Mouse (Mus musculus) forebrain, embryonic 15.5 days (tissue): ENCODE results near the gene Adcy9. TPM values are rescaled to one million over a fixed set of nuclear protein-coding genes. Genes with fewer than 3 reads are reported as not detected.

Experiments
- ATAC-seq: fragments of 200-750 bp; cut with Nextera tagmentation; replicated peaks from 2 replicates; pipeline ENCODE4 v1.8.0; 2017; ENCODE audit warnings: mild to moderate bottlenecking, moderate TSS enrichment, moderate library complexity
- H3K27ac ChIP-seq: fragments of 300-500 bp; sonication (generic); replicated peaks from 2 replicates; pipeline ENCODE4 v1.5.1; 2015; ENCODE audit warnings: mild to moderate bottlenecking, inconsistent platforms
- H3K27me3 ChIP-seq: fragments of 300-500 bp; sonication (generic); 2 replicates; pipeline ENCODE4 v1.6.1; 2015; ENCODE audit warnings: inconsistent platforms
- H3K36me3 ChIP-seq: fragments of 300-500 bp; sonication (generic); 2 replicates; pipeline ENCODE4 v1.6.1; 2015; ENCODE audit warnings: mild to moderate bottlenecking, inconsistent platforms
- H3K4me1 ChIP-seq: fragments of 300-500 bp; sonication (generic); 2 replicates; pipeline ENCODE4 v1.6.1; 2015; ENCODE audit warnings: inconsistent platforms
- H3K4me2 ChIP-seq: fragments of 300-500 bp; sonication (generic); replicated peaks from 2 replicates; pipeline ENCODE4 v1.6.1; 2015; ENCODE audit warnings: mild to moderate bottlenecking, inconsistent platforms
- H3K4me3 ChIP-seq: fragments of 300-500 bp; sonication (generic); 2 replicates; pipeline ENCODE4 v1.5.1; 2015; ENCODE audit warnings: mild to moderate bottlenecking, inconsistent platforms
- H3K9ac ChIP-seq: fragments of 300-500 bp; sonication (generic); replicated peaks from 2 replicates; pipeline ENCODE4 v1.6.1; 2015; ENCODE audit warnings: mild to moderate bottlenecking, inconsistent platforms
- H3K9me3 ChIP-seq: fragments of 300-500 bp; sonication (generic); 2 replicates; pipeline ENCODE4 v1.6.1; 2016; ENCODE audit warnings: inconsistent platforms
- WGBS: fragments of 180-500 bp; shearing (Covaris S2); methylation state at CpG from one replicate; pipeline ENCODE4 v1.1.7; 2015; ENCODE audit warnings: mixed read lengths; 5-methylcytosine and 5-hydroxymethylcytosine counted together
- polyA plus RNA-seq: library from polyadenylated mRNA; unstranded; fragments of >200 nt; fragmentation: Nextera tagmentation; extraction: Ambion mirVana; gene quantifications from 2 replicates; pipeline ENCODE4 v1.2.1, GENCODE M21; 2015

Adcy9 gene
- polyA plus RNA-seq, 1 experiment from 2014 or later: 2.7 TPM

DNA sequence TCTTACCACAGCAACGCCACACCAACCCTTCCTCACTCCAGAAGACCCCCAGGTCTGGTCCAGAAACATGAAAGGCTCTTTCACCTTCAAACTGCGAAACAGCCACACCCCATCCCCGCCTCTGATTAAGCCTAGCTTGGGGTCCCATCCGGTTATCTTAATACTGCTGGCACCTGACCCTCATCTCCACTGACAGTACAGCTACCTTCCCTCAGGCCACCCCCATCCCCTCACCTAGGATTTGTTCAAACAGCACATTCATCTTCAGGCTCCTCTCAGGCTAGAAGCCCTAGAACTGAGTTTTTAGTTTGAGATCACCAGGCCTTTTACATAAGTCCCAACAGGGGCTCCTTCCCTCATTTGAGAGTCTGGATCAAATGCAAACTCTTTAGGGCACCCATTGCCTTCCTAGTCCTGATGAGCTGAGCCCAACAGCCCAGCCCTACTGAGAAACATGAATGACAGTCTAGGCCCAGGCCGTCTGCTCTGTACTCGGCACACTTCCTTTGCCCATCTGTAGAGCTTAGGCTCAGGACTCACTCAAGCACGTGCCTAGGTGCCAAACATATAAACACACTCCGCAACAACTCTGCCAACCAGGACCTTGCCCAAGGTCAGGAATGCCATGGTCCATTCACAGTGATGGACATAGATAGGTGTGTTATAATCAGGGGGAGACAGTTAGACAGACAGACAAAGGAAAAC is 5.3 kb downstream of the Adcy9 start:
- Histone ChIP-seq H3K9me3 (no peaks in the 10 kb centered on the region), H3K4me3 (peak overlapping the region; percentile 7; the same call in 1 of the 2 replicates), H3K9ac (no peak overlapping the region), H3K27me3 (no peaks in the 10 kb centered on the region), H3K36me3 (no peaks in the 10 kb centered on the region), H3K4me1 (peaks cover 56% of the 10 kb centered on the region), H3K27ac (no peak overlapping the region), H3K4me2 (peak overlapping the region; percentile 34)
- ATAC-seq: no peak
- 70% methylated on average over 8 of the region's 8 CpGs for whole genome bisulfite sequencing

DNA sequence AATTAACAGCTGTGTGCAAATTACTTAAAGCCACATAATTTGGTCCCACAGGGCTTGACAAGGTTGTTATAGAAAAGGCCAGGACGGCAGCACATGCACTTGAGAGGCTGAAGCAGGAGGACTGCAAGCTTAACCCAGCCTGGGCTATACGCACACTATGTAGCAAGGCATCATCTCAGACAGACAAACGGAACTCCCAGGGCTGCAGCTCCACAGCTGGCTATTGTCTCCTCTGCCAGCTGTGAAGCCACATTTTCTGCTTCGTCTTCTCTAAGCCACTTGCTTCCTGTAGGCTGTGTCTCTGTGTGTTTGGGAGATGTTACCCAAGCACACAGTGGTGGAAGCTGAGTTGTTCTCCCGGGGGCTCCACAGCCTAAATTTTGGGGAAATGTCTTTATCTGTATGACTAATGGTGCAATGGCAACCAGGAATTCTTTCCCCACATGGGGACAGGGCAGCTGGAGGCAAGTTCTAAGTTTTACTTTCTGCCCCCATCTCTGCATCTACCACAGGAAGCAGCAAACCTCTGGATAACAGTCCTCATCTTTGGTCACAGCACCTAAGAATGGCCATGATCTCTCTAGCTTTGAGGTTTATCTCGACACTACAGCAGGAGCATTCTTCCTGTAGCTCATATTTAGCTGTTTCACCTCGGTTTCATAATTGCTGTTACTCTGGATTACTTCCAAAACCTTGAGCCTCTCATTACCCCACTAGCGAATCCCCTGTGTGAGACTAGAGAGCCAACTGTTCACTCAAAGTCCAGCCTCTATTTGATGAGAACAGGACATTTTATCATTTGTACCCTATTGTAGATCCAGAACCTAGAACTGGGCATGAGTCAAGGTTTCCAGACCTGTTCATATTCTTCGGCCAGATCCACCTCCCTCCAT is 6.1 kb downstream of the Adcy9 start:
- Histone ChIP-seq H3K9me3 (no peaks in the 10 kb centered on the region), H3K27ac (no peak overlapping the region), H3K36me3 (no peaks in the 10 kb centered on the region), H3K4me3 (no peak overlapping the region), H3K9ac (no peak overlapping the region), H3K4me1 (peaks cover 53% of the 10 kb centered on the region), H3K4me2 (peak overlapping the region; percentile 9; the same call in 1 of the 2 replicates), H3K27me3 (no peaks in the 10 kb centered on the region)
- WGBS: 68% methylated on average over 9 of the region's 9 CpGs
- ATAC-seq: no peak

DNA sequence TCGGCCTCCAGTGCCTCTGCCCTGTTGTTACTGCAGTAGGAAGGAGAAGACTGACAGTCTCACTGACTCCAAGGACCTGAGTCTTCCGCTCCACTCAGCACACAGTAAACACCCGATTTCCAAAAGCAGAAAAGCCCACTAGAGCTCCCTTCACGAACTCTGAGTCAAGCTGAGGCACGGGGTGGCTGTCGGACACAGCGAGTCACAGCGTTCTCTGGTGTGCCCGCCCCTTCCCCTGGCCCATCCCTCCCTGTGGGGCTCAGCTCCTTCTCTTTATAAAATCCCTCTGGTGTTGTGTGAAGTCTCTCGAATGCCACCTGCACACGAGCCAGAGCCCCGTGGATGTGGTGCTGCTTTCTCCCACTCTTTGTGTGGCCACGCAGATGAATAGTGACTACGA is 7.0 kb downstream of the Adcy9 start:
- Histone ChIP-seq H3K9ac (no peak overlapping the region), H3K9me3 (no peaks in the 10 kb centered on the region), H3K27ac (no peak overlapping the region), H3K4me3 (no peak overlapping the region), H3K27me3 (no peaks in the 10 kb centered on the region), H3K4me2 (no peak overlapping the region), H3K36me3 (no peaks in the 10 kb centered on the region), H3K4me1 (peaks cover 44% of the 10 kb centered on the region)
- WGBS: 43% methylated on average over 14 of the region's 14 CpGs
- no peak for ATAC-seq

DNA sequence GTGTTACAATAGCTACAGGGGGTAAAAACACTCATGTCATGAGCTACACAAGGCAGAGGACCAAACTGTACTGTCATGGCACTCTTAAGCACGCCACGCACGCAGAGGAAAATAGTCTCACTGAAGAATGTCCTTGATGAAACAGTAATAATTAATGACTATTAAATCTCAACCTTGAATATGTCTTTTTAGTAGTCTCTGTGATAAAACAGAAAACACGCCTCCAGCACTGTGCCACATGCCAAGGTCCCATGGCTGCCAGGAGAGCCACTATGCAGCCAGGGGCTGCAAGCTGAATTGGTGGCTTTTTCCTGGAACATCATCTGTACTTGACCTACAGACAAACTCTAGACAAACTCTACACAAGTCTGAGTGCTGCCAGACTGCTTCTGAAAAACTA is 8.0 kb downstream of the Adcy9 start:
- no peak for ATAC-seq
- WGBS: 84% methylated on average over 4 of the region's 4 CpGs
- no peak overlapping the region for H3K4me2 ChIP-seq
- H3K27me3 ChIP-seq: no peaks in the 10 kb centered on the region
- no peak overlapping the region for H3K4me3 ChIP-seq
- no peaks in the 10 kb centered on the region for H3K9me3 ChIP-seq
- H3K9ac ChIP-seq: no peak overlapping the region
- H3K27ac ChIP-seq: no peak overlapping the region
- H3K36me3 ChIP-seq: no peaks in the 10 kb centered on the region
- H3K4me1 ChIP-seq: peaks cover 34% of the 10 kb centered on the region

DNA sequence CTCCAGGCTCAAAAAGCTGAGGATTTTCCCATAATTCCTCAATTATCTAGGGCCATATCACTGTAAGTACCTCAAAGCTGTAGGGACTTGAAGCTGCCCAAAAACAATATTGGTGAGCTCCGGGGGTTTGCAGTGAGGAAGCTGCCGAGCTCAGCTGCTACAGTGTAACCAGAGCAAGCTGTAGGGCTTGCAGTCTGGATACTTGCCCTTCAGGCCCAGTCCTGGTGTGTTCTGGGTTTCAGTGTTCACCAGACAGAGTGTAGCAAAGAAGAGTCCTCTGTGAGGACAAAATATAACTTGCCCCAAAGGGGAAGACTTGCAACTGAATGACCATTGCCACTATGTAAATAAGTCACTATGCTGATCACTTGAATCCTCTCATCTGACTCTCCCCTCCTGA is 9.0 kb downstream of the Adcy9 start:
- Histone ChIP-seq H3K27me3 (no peaks in the 10 kb centered on the region), H3K4me3 (no peak overlapping the region), H3K4me2 (no peak overlapping the region), H3K9me3 (no peaks in the 10 kb centered on the region), H3K9ac (no peak overlapping the region), H3K36me3 (no peaks in the 10 kb centered on the region), H3K27ac (no peak overlapping the region), H3K4me1 (peaks cover 29% of the 10 kb centered on the region)
- ATAC-seq: no peak
- 68% methylated on average over 2 of the region's 2 CpGs for WGBS

DNA sequence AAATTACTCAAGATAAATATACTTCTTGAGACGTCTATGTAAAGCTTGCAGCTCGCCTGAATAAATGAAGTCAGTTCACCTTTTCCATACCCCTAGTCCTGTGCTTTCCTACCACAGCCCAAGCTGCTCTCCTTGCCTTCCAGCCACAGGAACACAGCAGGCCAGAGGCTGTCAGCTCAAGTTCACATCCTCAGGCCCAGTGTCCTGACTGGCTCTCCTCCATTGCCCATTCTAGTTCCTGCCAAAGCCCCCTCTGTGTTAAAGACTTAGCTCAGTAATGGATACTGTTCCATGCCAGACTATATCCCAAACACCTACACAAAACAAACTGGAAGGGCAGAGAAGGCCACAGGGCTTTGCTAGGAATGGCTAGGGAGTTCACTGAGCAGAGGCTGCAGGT is 12.8 kb downstream of the Adcy9 start:
- H3K9me3 ChIP-seq: no peaks in the 10 kb centered on the region
- no peak overlapping the region for H3K4me2 ChIP-seq
- H3K4me3 ChIP-seq: no peak overlapping the region
- no peaks in the 10 kb centered on the region for H3K36me3 ChIP-seq
- no peaks in the 10 kb centered on the region for H3K4me1 ChIP-seq
- H3K27ac ChIP-seq: no peak overlapping the region
- no peak for ATAC-seq
- no peaks in the 10 kb centered on the region for H3K27me3 ChIP-seq
- 67% methylated on average over 2 of the region's 2 CpGs for WGBS
- H3K9ac ChIP-seq: no peak overlapping the region

DNA sequence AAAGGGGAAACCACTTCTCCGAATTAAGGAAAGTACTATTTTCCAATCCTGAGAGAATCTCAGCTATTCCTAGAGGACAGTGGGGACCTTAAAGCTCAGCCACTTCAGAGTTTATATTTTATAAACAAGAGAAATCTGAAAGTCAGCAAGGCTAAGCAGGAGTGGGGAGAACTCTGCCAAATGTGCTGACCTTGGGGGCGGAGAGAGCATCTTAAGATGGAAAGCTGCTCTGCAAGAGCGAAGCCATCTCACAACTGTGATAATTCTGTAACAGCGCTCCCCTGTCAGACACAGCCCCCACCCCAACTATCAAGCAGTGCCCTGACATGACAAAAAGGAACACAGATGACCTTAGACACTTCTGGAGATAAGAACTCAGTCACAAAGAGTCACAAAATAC is 13.6 kb downstream of the Adcy9 start:
- Histone ChIP-seq H3K4me3 (no peak overlapping the region), H3K4me1 (no peaks in the 10 kb centered on the region), H3K36me3 (no peaks in the 10 kb centered on the region), H3K9ac (no peak overlapping the region), H3K9me3 (no peaks in the 10 kb centered on the region), H3K27me3 (no peaks in the 10 kb centered on the region), H3K4me2 (no peak overlapping the region), H3K27ac (no peak overlapping the region)
- ATAC-seq: no peak
- WGBS: 79% methylated on average over 4 of the region's 4 CpGs

DNA sequence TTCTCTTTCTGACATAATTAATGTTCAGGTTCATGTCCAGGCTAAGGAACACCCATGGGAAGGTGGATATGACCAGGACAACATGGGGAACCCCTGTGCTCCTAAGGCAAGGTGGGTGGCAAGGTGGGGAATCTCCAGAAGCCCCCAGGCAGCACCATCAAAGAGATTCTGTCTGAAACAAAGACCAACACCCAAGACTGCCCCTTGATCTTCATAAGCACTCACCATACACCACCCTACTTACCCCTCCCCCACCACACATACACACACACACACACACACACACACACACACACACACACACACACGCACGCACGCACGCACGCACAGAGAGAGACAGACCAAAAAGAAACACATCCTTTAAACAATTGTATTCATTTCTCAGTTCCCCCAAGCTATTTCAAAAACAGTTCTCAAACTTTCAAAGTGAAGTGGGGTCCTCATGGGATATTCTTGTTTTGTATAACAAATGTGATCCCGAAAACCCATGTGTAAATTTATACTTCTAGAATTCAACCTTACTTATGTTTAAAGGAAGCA is 14.2 kb downstream of the Adcy9 start:
- H3K27ac ChIP-seq: no peak overlapping the region
- no peaks in the 10 kb centered on the region for H3K4me1 ChIP-seq
- H3K4me2 ChIP-seq: no peak overlapping the region
- H3K27me3 ChIP-seq: no peaks in the 10 kb centered on the region
- 88% methylated on average over 6 of the region's 6 CpGs for WGBS
- H3K9me3 ChIP-seq: no peaks in the 10 kb centered on the region
- H3K9ac ChIP-seq: no peak overlapping the region
- no peak for ATAC-seq
- no peaks in the 10 kb centered on the region for H3K36me3 ChIP-seq
- H3K4me3 ChIP-seq: no peak overlapping the region

DNA sequence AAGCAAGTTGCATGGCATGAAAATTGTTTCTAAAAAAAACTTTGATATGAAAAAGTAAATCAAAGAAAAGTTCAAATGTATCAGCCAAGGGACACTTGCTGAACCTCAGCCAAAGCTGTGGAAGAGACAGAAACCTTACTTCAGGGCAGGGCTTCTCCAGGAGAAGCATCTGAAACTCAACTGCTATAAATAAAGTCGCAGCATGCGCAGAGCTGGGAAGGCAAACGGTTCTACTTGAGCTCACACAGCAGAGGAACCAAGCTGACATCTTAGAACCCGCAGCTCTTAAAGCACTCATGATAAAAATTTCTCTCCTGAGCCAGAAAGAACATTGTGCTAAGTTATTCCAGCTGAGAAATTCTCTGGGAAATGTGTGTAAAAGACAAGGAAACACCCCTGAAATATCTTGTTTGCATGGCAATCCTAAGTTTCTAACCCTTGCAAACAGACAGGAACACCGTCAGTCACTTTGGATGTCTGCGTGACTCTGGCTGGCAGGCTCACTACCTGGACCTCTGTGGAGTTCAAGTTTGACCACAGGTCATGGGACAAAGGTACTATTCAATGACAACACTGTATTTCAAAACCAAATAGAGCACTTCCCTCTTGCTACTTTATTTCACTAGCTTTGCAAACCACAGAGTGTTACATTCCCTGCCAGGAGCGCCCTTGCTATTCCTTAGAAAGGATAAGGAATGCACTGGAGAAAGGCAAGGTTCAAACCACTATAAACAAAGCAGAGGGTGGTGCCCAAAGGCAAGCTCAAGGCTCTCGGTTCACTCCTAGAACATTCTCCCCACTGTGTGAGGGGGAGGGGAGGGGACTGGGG is 15.2 kb downstream of the Adcy9 start:
- H3K36me3 ChIP-seq: no peaks in the 10 kb centered on the region
- H3K27ac ChIP-seq: no peak overlapping the region
- H3K27me3 ChIP-seq: no peaks in the 10 kb centered on the region
- no peaks in the 10 kb centered on the region for H3K4me1 ChIP-seq
- H3K9me3 ChIP-seq: no peaks in the 10 kb centered on the region
- H3K4me2 ChIP-seq: no peak overlapping the region
- H3K9ac ChIP-seq: no peak overlapping the region
- WGBS: 70% methylated on average over 8 of the region's 8 CpGs
- no peak overlapping the region for H3K4me3 ChIP-seq
- no peak for ATAC-seq

DNA sequence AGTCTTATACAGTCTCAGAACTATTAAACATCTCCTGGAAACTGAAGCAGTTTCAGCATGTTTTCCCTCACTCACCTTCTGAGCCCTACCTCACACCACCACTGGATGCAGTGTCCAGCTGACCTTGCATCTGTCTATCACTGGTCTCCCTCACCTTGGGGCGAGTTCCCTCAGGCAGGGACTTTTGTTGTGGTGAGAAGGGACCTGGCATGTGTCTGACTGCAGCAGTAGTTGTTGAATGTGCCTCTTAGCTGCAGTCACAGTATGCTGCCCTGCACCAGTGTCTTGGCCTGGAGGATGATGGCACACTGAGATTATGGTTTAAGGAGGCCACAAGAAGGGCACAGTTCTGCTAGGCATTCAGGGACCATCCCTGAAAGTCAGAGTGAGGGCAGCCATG is 19.2 kb downstream of the Adcy9 start:
- H3K4me1 ChIP-seq: no peaks in the 10 kb centered on the region
- H3K9me3 ChIP-seq: no peaks in the 10 kb centered on the region
- no peak overlapping the region for H3K27ac ChIP-seq
- H3K4me2 ChIP-seq: no peak overlapping the region
- no peak overlapping the region for H3K4me3 ChIP-seq
- no peak for ATAC-seq
- no peaks in the 10 kb centered on the region for H3K27me3 ChIP-seq
- WGBS: 70% methylated on average over 1 of the region's 1 CpGs
- H3K36me3 ChIP-seq: no peaks in the 10 kb centered on the region
- H3K9ac ChIP-seq: no peak overlapping the region

DNA sequence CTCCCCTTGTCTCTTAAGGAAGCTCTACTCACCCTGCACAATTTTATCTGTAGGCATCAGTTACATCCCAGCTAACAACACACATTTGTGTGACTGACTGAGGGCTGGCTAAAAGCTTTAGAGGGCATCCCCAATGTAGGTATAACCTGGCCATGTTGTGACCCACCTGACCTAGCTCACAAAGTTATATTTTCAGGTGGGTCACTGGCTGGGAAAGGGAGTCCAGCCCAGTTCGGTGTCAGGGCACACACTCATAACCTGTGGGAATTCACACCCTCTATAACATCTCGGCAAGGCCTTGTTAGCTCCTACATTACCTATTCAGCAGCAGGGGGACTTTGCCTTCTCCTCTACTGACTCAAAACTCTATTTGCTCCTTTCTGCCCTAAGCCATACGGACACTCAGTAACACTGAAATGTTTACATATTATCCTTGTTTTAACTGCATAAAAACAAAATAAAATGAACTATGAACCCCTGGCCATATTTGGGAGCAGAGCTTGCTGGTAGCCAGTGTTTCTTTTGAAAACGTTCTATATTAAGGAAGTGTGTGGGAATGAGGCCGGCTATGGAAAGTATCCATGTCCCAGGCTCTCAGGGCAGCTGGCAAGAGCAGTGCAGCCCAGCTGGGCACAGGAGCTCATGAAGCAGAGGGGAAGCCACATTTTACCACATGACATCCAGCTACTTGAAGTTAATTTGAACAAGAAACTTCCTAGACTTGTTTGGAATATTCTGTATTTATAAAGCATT is 20.7 kb downstream of the Adcy9 start:
- Histone ChIP-seq H3K36me3 (no peaks in the 10 kb centered on the region), H3K4me1 (no peaks in the 10 kb centered on the region), H3K9ac (no peak overlapping the region), H3K4me3 (no peak overlapping the region), H3K9me3 (no peaks in the 10 kb centered on the region), H3K27me3 (no peaks in the 10 kb centered on the region), H3K27ac (no peak overlapping the region), H3K4me2 (no peak overlapping the region)
- WGBS: 78% methylated on average over 5 of the region's 5 CpGs
- ATAC-seq: no peak
